Mouse (Mus musculus) olfactory bulb, adult 2 months (tissue): ENCODE results near the gene Cpne2.

Source experiments
- CTCF ChIP-seq: fragments of 200-500 bp; IDR thresholded peaks from 2 replicates; pipeline ENCODE4 v1.5.1; 2012; ENCODE audit warnings: low read depth, mild to moderate bottlenecking, low read length, moderate library complexity; ENCODE audit not compliant: insufficient read depth
- POLR2A ChIP-seq: fragments of 200-500 bp; IDR thresholded peaks from 2 replicates; pipeline ENCODE4 v1.6.1; 2012; ENCODE audit warnings: mild to moderate bottlenecking, low read depth, low read length, moderate library complexity; ENCODE audit not compliant: insufficient read depth

GRCm38 (mm10) chr8:94516209-94516593, 16.6 kb upstream of the Cpne2 start:
- TF ChIP-seq CTCF (no peak), POLR2A (no peak)
